Mouse (Mus musculus): ENCODE measurements around the gene Gp6. TPM values are rescaled to one million over a fixed set of nuclear protein-coding genes. Genes with fewer than 3 reads are reported as not detected.

Gene Gp6
- total RNA-seq (2014; rRNA removed), result 0.07 TPM in 1 of 2 replicates, not detected in the other
- not detected in 2 replicates for polyA plus RNA-seq (2012; rRNA removed)

- WGBS, result 94% methylated on average over 1 of the region's 1 CpGs
Observed at GRCm38 (mm10) chr7:4397730-4398129, at the start of gene Gp6. TSS of gene Gp6 (minus strand) at chr7:4397744.

GRCm38 (mm10) chr7:4447138-4447537 is 49.6 kb upstream of the Gp6 start:
- H3K9ac ChIP-seq (ENCODE audit: low read depth, low read length), result no peak overlapping the region
- H3K4me1 ChIP-seq (ENCODE audit: control insufficient read depth, insufficient read depth, low read length), result peaks cover 2% of the 10 kb centered on the region; the same call in 1 of the 2 replicates
- H3K4me3 ChIP-seq (ENCODE audit: insufficient read depth, low read depth, low read length), result no peak overlapping the region
- no peak overlapping the region for H3K27ac ChIP-seq (replicated peaks; ENCODE audit: insufficient read depth, low read depth, low read length)
- WGBS, result 21% methylated on average over 1 of the region's 1 CpGs
- no peaks in the 10 kb centered on the region; the same call in 1 of the 2 replicates for H3K79me2 ChIP-seq (ENCODE audit: control insufficient read depth, insufficient read depth, low read length)
- no peak for DNase-seq (ENCODE audit: extremely low read depth, low read depth, low spot score)
- TF ChIP-seq POLR2A (IDR thresholded peaks at IDR 0.05; ENCODE audit: extremely low read depth, insufficient read depth, low read length) (no peak), CTCF (IDR thresholded peaks at IDR 0.05; ENCODE audit: low read depth, low read length) (peak; percentile 41; the same call in 1 of the 2 replicates)
- H3K36me3 ChIP-seq (ENCODE audit: control insufficient read depth, insufficient read depth, low read length), result peaks cover 5% of the 10 kb centered on the region
- H3K27me3 ChIP-seq (ENCODE audit: control insufficient read depth, insufficient read depth, low read length), result no peaks in the 10 kb centered on the region

More at GRCm38 (mm10) chr7:4397730-4398129, at the start of gene Gp6:
- peak; percentile 6 for DNase-seq (ENCODE audit: extremely low read depth, low read depth, low spot score)
- Histone ChIP-seq H3K4me3 (ENCODE audit: insufficient read depth, low read depth, low read length) (no peak within 1 kb of the TSS), H3K4me1 (ENCODE audit: control insufficient read depth, insufficient read depth, low read length) (no peaks in the 10 kb centered on the region), H3K27ac (replicated peaks; ENCODE audit: insufficient read depth, low read depth, low read length) (no peak within 1 kb of the TSS), H3K27me3 (ENCODE audit: control insufficient read depth, insufficient read depth, low read length) (no peaks in the 10 kb centered on the region), H3K36me3 (ENCODE audit: control insufficient read depth, insufficient read depth, low read length) (no peaks in the 10 kb centered on the region), H3K9ac (ENCODE audit: low read depth, low read length) (no peak within 1 kb of the TSS), H3K79me2 (ENCODE audit: control insufficient read depth, insufficient read depth, low read length) (no peaks in the 10 kb centered on the region)
- no peak for TF ChIP-seq POLR2A (IDR thresholded peaks at IDR 0.05; ENCODE audit: extremely low read depth, insufficient read depth, low read length)
- TF ChIP-seq CTCF (IDR thresholded peaks at IDR 0.05; ENCODE audit: low read depth, low read length), result no peak

- peak; percentile 95 for DNase-seq (ENCODE audit: extremely low read depth, low read depth, low spot score)
- H3K79me2 ChIP-seq (ENCODE audit: control insufficient read depth, insufficient read depth, low read length), result no peaks in the 10 kb centered on the region; the same call in 1 of the 2 replicates
- peaks cover 11% of the 10 kb centered on the region for H3K36me3 ChIP-seq (ENCODE audit: control insufficient read depth, insufficient read depth, low read length)
- no peaks in the 10 kb centered on the region for H3K27me3 ChIP-seq (ENCODE audit: control insufficient read depth, insufficient read depth, low read length)
- peak within 1 kb of the TSS; percentile 76 for H3K27ac ChIP-seq (replicated peaks; ENCODE audit: insufficient read depth, low read depth, low read length)
- peaks cover 2% of the 10 kb centered on the region; the same call in 1 of the 2 replicates for H3K4me1 ChIP-seq (ENCODE audit: control insufficient read depth, insufficient read depth, low read length)
- WGBS, result under 1% methylated on average over 35 of the region's 35 CpGs
- peak within 1 kb of the TSS; percentile 90 for H3K4me3 ChIP-seq (ENCODE audit: insufficient read depth, low read depth, low read length)
- peak within 1 kb of the TSS; percentile 90 for H3K9ac ChIP-seq (ENCODE audit: low read depth, low read length)
- TF ChIP-seq POLR2A (IDR thresholded peaks at IDR 0.05; ENCODE audit: extremely low read depth, insufficient read depth, low read length) (0 out of 2 replicates have a peak, but pooled peaks have one; percentile 14), CTCF (IDR thresholded peaks at IDR 0.05; ENCODE audit: low read depth, low read length) (no peak)
Observed at GRCm38 (mm10) chr7:4445216-4445791, 47.8 kb upstream of the Gp6 start, which contains the start of gene Rdh13. TSS of gene Rdh13 (minus strand) at chr7:4445649.

GRCm38 (mm10) chr7:4440549-4440948 is 43.0 kb upstream of the Gp6 start:
- Histone ChIP-seq H3K79me2 (ENCODE audit: control insufficient read depth, insufficient read depth, low read length) (no peaks in the 10 kb centered on the region; the same call in 1 of the 2 replicates), H3K4me3 (ENCODE audit: insufficient read depth, low read depth, low read length) (no peak overlapping the region), H3K27ac (replicated peaks; ENCODE audit: insufficient read depth, low read depth, low read length) (no peak overlapping the region), H3K36me3 (ENCODE audit: control insufficient read depth, insufficient read depth, low read length) (peaks cover 18% of the 10 kb centered on the region), H3K9ac (ENCODE audit: low read depth, low read length) (no peak overlapping the region), H3K27me3 (ENCODE audit: control insufficient read depth, insufficient read depth, low read length) (no peaks in the 10 kb centered on the region), H3K4me1 (ENCODE audit: control insufficient read depth, insufficient read depth, low read length) (peaks cover 2% of the 10 kb centered on the region; the same call in 1 of the 2 replicates)
- DNase-seq (ENCODE audit: extremely low read depth, low read depth, low spot score), result no peak
- 90% methylated on average over 10 of the region's 10 CpGs for WGBS
- TF ChIP-seq POLR2A (IDR thresholded peaks at IDR 0.05; ENCODE audit: extremely low read depth, insufficient read depth, low read length), result no peak
- TF ChIP-seq CTCF (IDR thresholded peaks at IDR 0.05; ENCODE audit: low read depth, low read length), result no peak

GRCm38 (mm10) chr7:4437721-4438120 is 40.2 kb upstream of the Gp6 start:
- WGBS, result 87% methylated on average over 2 of the region's 2 CpGs
- Histone ChIP-seq H3K27ac (replicated peaks; ENCODE audit: insufficient read depth, low read depth, low read length) (no peak overlapping the region), H3K79me2 (ENCODE audit: control insufficient read depth, insufficient read depth, low read length) (no peaks in the 10 kb centered on the region), H3K36me3 (ENCODE audit: control insufficient read depth, insufficient read depth, low read length) (peaks cover 29% of the 10 kb centered on the region), H3K27me3 (ENCODE audit: control insufficient read depth, insufficient read depth, low read length) (no peaks in the 10 kb centered on the region), H3K4me1 (ENCODE audit: control insufficient read depth, insufficient read depth, low read length) (no peaks in the 10 kb centered on the region), H3K9ac (ENCODE audit: low read depth, low read length) (no peak overlapping the region), H3K4me3 (ENCODE audit: insufficient read depth, low read depth, low read length) (no peak overlapping the region)
- TF ChIP-seq CTCF (IDR thresholded peaks at IDR 0.05; ENCODE audit: low read depth, low read length) (no peak), POLR2A (IDR thresholded peaks at IDR 0.05; ENCODE audit: extremely low read depth, insufficient read depth, low read length) (no peak)
- DNase-seq (ENCODE audit: extremely low read depth, low read depth, low spot score), result no peak

GRCm38 (mm10) chr7:4432026-4432425 is 34.5 kb upstream of the Gp6 start:
- Histone ChIP-seq H3K36me3 (ENCODE audit: control insufficient read depth, insufficient read depth, low read length) (peaks cover 27% of the 10 kb centered on the region), H3K9ac (ENCODE audit: low read depth, low read length) (no peak overlapping the region), H3K27ac (replicated peaks; ENCODE audit: insufficient read depth, low read depth, low read length) (no peak overlapping the region), H3K4me3 (ENCODE audit: insufficient read depth, low read depth, low read length) (no peak overlapping the region), H3K27me3 (ENCODE audit: control insufficient read depth, insufficient read depth, low read length) (no peaks in the 10 kb centered on the region), H3K79me2 (ENCODE audit: control insufficient read depth, insufficient read depth, low read length) (no peaks in the 10 kb centered on the region), H3K4me1 (ENCODE audit: control insufficient read depth, insufficient read depth, low read length) (no peaks in the 10 kb centered on the region)
- WGBS, result 90% methylated on average over 8 of the region's 8 CpGs
- TF ChIP-seq CTCF (IDR thresholded peaks at IDR 0.05; ENCODE audit: low read depth, low read length) (no peak), POLR2A (IDR thresholded peaks at IDR 0.05; ENCODE audit: extremely low read depth, insufficient read depth, low read length) (no peak)
- DNase-seq (ENCODE audit: extremely low read depth, low read depth, low spot score), result no peak

Data from liver, adult 2 months (tissue).